Mouse (Mus musculus) frontal cortex, postnatal 14 days (tissue): ENCODE results near the gene Dnajb5.

Experiments used
- DNase-seq, 2 experiments: peaks; one replicate each; pipeline ENCODE4 v3.0.0; 2022; ENCODE audit warnings: low spot score in 2 of 2

Gene Dnajb5

GRCm38 (mm10) chr4:42944185-42944584, 5.4 kb upstream of the Dnajb5 start:
- DNase-seq = peak in 1 of 2 experiments; percentile 20

GRCm38 (mm10) chr4:42945043-42945442, 4.6 kb upstream of the Dnajb5 start:
- DNase-seq = peak in 1 of 2 experiments; percentile 27

- peak in 1 of 2 experiments; percentile 26 for DNase-seq
Measured at GRCm38 (mm10) chr4:42945445-42945844, 4.2 kb upstream of the Dnajb5 start.

- DNase-seq = peak in 1 of 2 experiments; percentile 80
Measured at GRCm38 (mm10) chr4:42945952-42946351, 3.7 kb upstream of the Dnajb5 start.

GRCm38 (mm10) chr4:42946733-42947290, 2.8 kb upstream of the Dnajb5 start:
- peak; percentile 84 to 95 for DNase-seq

- no peak for DNase-seq
Measured at GRCm38 (mm10) chr4:42948527-42948926, 1.1 kb upstream of the Dnajb5 start.

GRCm38 (mm10) chr4:42949051-42949675, 451 bp upstream of the Dnajb5 start:
- DNase-seq = peak in 1 of 2 experiments; percentile 52

GRCm38 (mm10) chr4:42950065-42950558, 498 bp downstream of the Dnajb5 start:
- peak; percentile 81 to 84 for DNase-seq

GRCm38 (mm10) chr4:42951206-42952195, 1.9 kb downstream of the Dnajb5 start:
- DNase-seq = no peak

GRCm38 (mm10) chr4:42952563-42952962, 2.9 kb downstream of the Dnajb5 start:
- no peak for DNase-seq

- peak in 1 of 2 experiments; percentile 38 for DNase-seq
Measured at GRCm38 (mm10) chr4:42953435-42954094, 4.0 kb downstream of the Dnajb5 start.

- peak in 1 of 2 experiments; percentile 86 for DNase-seq
Measured at GRCm38 (mm10) chr4:42954297-42954696, 4.7 kb downstream of the Dnajb5 start.

- no peak for DNase-seq
Measured at GRCm38 (mm10) chr4:42955200-42955599, 5.6 kb downstream of the Dnajb5 start.

- DNase-seq = no peak
Measured at GRCm38 (mm10) chr4:42956581-42956980, 7.0 kb downstream of the Dnajb5 start.

GRCm38 (mm10) chr4:42957306-42957705, 7.7 kb downstream of the Dnajb5 start:
- no peak for DNase-seq

GRCm38 (mm10) chr4:42957979-42958378, 8.4 kb downstream of the Dnajb5 start:
- no peak for DNase-seq

- no peak for DNase-seq
Measured at GRCm38 (mm10) chr4:42958942-42959341, 9.3 kb downstream of the Dnajb5 start.

GRCm38 (mm10) chr4:42959382-42959781, 9.8 kb downstream of the Dnajb5 start:
- DNase-seq = no peak

GRCm38 (mm10) chr4:42961592-42961991, 12.0 kb downstream of the Dnajb5 start:
- peak in 1 of 2 experiments; percentile 71 for DNase-seq

GRCm38 (mm10) chr4:42963480-42963879, 13.9 kb downstream of the Dnajb5 start:
- no peak for DNase-seq

- peak in 1 of 2 experiments; percentile 53 for DNase-seq
Measured at GRCm38 (mm10) chr4:42965039-42965719, 15.6 kb downstream of the Dnajb5 start.
